Mouse (Mus musculus) 3T3-L1 (cell line): ENCODE data around the gene Plxnc1.

Experiments
- DNase-seq: peaks from one replicate; pipeline ENCODE4 v3.0.0-alpha.2; 2015; ENCODE audit warnings: low read depth, low spot score

Plxnc1 gene

DNA sequence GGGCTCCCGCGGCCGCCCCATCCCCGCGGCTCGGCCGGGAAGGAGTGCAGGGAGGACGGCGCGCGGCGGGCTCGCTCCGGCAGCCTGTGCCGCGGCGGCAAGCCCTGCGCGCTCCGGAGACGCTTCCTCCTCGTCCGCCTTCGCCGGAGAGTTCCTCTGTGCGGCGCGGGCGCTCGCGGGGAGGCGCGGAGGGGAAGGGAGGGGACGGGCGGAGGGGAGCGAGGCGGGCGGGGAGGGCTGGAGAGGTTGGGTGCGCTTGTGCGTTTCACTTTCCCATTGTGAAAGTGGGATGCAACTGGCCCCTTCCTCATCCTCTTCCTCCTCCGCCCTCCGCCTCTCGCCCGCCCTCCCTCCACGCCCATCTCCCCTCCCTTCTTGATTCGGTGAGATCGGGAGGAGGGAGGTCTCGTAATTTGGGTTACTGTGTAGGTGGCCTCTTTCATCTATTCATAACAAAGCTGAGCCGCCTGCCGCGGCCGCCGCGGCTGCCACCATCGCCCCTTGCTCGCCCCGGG is at the start of gene Plxnc1:
Plxnc1 (minus strand) TSS at position 145 of the 515 bp plus-strand sequence.
- no peak for DNase-seq

- peak; percentile 83 for DNase-seq
Measured at GRCm38 (mm10) chr10:94992127-94992526, 47.5 kb upstream of the Plxnc1 start.

DNA sequence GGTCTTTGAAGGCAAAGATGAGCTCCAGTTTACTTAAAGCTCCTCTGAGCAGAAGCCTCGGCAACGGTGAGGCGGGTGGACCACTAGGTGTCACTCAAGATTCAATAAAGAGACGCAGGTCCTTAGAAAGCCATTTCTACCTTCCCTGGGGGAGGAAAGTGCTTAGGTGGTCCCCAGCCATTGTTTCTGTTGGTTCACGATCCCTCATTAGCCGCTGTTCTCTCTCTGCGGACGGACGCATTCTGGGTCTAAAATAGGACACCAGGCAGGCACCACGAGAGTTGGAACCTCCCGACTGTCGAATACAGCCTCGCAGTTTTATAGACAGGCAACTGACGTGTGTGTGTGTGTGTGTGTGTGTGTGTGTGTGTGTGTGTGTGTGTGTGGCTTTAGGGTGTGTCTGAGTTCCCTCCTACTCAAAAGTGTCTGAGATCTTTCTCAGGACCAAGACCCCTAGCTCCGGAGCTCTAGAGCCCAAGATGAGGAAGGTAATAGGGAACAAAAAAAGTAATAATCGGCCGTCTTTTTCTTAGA is 47.0 kb upstream of the Plxnc1 start:
- peak; percentile 77 for DNase-seq

GRCm38 (mm10) chr10:94990768-94991563 is 46.3 kb upstream of the Plxnc1 start:
- peak; percentile 72 for DNase-seq

DNA sequence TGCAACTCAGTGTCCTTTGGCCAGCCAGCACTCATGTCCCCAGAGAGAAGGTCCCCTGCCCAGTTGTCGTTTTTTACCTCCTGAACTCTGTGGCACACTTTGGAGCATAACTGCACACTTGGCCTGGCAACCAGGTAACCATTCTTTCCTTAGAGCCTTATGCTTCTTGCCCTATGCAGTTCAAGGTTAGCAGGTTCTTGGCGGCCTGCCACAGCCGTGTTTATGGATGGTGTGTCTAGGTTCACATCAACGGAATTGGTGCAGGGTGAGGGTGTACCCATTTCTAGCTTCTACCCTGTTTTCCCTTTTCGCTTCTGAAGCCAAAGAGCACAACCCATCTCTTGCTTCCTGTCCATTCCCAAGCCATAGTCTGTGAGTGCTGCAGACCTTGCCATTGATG is 44.7 kb upstream of the Plxnc1 start:
- DNase-seq: no peak

- DNase-seq: no peak
Measured at GRCm38 (mm10) chr10:94985103-94985502, 40.5 kb upstream of the Plxnc1 start.

GRCm38 (mm10) chr10:94982528-94982927 is 37.9 kb upstream of the Plxnc1 start:
- no peak for DNase-seq

DNA sequence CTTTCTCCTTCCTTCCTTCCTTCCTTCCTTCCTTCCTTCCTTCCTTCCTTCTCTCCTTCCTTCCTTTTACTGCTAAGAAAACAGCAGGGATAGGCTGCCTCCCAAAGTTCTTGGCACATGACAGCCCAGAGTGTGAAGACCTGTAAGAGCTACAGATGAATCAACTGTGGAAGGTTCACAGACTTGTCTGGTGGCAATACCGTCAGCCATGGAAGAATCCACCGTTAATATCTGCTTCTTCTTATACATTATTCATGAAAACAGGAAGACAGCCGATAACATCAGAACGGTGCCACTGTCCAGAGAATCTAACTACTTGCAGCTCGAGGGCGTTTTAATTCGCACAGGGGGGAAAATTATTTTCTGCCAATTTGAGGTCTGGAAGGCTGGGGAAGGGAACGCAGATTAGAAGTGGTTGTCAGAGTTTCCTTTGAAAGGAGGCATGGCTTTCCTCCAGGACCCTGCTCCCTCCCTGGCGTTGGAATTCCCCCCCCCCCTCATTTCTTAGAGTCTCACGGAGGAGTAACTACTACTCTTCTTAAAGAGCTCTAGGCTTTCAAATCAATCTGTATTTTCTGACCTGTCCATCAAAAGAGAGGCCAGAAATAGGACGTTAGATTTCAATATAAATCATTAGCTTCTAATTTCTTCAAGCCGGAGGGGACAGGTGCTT is 37.0 kb upstream of the Plxnc1 start:
- DNase-seq: no peak

- DNase-seq: no peak
Measured at GRCm38 (mm10) chr10:94978265-94978822, 33.7 kb upstream of the Plxnc1 start.

DNA sequence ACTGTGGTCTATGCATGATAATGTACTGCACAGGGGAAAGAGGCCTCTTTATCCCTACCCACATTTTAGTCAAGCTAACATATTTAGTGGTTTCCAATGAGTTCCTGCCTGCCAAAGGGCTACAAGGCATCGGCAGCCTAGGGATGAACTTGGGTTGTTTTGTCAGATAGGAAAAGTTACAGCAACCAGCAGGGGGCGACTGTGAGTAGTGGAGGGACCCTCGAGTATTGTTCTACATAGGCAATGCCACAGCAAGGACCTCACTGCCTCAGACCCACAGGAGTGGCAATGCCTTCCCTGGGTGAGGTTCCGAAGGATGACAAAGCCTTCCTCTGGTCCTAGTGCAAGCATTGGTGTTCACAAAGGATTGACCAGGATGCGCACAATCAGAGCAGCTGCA is 31.7 kb upstream of the Plxnc1 start:
- no peak for DNase-seq

- DNase-seq: no peak
Measured at GRCm38 (mm10) chr10:94975099-94975496, 30.5 kb upstream of the Plxnc1 start.

DNA sequence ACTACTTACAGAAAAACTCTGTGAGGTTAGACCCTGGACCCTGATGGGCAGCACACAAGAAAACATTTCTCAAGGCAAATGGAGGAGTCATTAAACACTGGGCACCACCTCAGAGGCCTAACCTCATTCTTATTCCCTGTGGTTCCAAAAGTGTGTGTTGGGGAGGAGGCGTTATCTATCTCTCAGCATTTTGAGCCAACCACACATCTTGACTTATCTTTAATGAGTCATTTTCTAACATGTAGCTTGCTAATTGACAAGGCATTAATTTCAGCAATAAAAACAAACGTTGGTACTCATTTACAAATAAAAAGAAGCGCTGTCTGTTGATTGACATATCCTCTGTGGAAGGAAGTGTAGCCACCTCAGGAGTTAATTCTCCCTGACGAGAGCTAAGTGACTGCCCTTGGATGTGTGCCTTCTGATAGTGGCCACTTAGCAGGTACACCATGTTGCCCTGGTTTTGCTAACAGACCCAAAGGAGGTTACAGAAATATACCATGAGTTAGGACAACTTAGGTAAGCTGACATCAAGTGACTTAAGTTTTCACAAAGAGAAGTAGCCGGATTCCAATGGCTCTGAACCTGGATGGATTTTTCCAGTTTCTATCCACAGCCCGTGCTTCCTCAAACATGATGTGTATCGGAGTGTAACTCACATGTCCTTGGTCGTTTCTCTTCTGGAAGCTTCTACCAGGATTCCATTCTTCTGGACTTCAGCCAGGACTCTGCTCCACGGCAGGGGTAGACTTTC is 29.9 kb upstream of the Plxnc1 start:
- no peak for DNase-seq

GRCm38 (mm10) chr10:94971625-94972161 is 27.1 kb upstream of the Plxnc1 start:
- DNase-seq: no peak

- no peak for DNase-seq
Measured at GRCm38 (mm10) chr10:94970221-94970620, 25.6 kb upstream of the Plxnc1 start.

DNA sequence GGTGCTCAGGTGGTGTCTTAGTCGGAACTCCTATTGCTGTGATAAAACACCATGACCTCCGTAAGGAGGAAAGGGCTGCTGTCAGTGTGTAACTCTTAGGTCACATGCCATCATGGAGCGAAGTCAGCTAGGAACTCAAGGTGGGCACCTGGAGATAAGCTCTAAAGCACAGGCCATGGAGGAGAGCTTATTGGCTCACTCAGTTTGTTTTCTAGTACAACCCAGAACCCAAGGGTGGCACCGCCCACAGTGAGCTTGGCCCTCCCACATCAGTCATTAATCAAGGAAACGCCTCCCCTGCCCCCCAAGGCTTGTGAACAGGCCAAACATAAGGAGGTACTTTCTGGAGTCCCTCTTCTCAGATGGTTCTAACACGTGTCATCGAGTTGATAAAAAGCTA is 22.8 kb upstream of the Plxnc1 start:
- no peak for DNase-seq

DNA sequence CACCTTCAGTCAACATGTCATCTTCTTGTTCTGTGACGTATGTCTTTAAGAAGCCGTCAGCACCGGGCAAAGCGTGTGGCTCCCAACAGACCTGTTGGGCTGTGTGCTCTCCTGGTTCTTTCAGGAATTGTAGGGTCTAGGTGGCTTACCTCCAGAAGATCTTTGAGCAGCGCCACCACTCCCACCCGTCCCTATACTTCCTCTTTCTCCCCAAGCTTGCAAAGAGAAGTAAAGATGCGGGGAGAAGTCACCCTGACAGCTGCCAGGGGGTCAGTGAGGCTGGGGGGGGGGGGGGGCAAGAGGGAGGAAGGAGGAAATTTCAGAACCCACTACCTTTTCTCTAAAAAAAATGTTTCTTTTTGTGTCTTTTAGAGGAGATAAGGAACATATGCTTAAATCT is 22.2 kb upstream of the Plxnc1 start:
- no peak for DNase-seq

DNA sequence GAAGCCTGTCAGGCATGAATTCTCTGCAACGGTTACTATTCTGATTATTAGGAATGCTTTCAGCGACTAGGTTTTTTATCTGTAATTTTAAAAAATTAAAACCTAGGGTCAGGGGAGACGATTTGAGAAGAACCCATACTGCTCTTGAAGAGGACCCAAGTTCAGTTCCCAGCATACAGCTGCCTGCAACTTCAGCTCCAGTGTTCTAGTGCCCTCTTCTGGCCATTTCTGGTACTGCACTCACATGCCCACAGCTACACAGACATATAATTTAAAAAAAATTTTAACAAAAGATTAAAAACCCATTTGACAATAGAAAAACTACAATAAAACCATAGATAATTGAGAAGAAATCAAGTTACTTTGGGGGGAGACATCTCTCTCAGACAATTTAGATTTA is 20.5 kb upstream of the Plxnc1 start:
- peak; percentile 24 for DNase-seq

- DNase-seq: no peak
Measured at GRCm38 (mm10) chr10:94962005-94962404, 17.4 kb upstream of the Plxnc1 start.

GRCm38 (mm10) chr10:94961283-94961682 is 16.6 kb upstream of the Plxnc1 start:
- no peak for DNase-seq

- peak; percentile 72 for DNase-seq
Measured at GRCm38 (mm10) chr10:94958311-94958710, 13.7 kb upstream of the Plxnc1 start.

DNA sequence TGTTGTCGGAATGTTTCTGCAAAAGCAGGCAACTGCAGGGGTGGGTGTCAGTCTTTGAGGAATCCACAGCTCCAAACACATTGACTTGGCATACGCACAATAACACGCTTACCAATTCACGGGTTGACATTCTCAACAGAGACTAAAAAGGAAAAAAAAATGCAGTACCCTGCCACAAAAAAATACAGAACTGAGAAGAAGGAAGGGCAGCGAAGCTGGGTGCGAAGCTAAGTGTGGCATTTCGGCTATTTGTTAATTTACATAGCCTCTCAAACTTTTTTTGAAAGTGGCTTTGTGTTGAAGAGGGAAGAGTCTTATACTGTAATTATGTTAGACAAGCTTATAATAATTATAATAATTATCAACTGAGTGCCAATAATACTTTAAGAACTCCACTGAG is 13.1 kb upstream of the Plxnc1 start:
- no peak for DNase-seq
